23 mouse cellular contexts compared by ENCODE assay signal in genomic region chr5:122007946-122008441, GRCm38 (mm10). TPM values are rescaled to one million over a fixed set of nuclear protein-coding genes. Genes with fewer than 3 reads are reported as not detected.
DNase-seq lines count a peak whose midpoint lies in the region; ATAC-seq and TF ChIP-seq lines count a peak whose summit lies in the region.
"Had no signal": no experiment of that assay in that cellular context is flagged by ENCODE, and none has a peak within 500 bp of the region (broad histone marks: within the 10 kb centered on the region; RNA-seq: fewer than 3 reads in every experiment).

No protein-coding gene starts in this region.

- no peaks in the 10 kb centered on the region for H3K27me3 ChIP-seq in liver, postnatal 0 days (ENCODE audit: insufficient read depth, low read length)
- H3K27me3 ChIP-seq in liver, embryonic 12.5 days (replicated peaks) = no peaks in the 10 kb centered on the region
- H3K27me3 ChIP-seq: embryonic facial prominence, embryonic 15.5 days; heart, embryonic 12.5 days; hindbrain, embryonic 15.5 days had no signal

- H3K4me3 ChIP-seq in liver, postnatal 0 days (ENCODE audit: low read depth, low read length) = no peak overlapping the region
- H3K4me3 ChIP-seq in liver, embryonic 12.5 days = no peak overlapping the region
- H3K4me3 ChIP-seq: embryonic facial prominence, embryonic 15.5 days; erythroblast, embryonic 14.5 days; forebrain, embryonic 10.5 days; heart, embryonic 12.5 days; hindbrain, embryonic 10.5 days; hindbrain, embryonic 15.5 days had no signal

- no peaks in the 10 kb centered on the region for H3K9me3 ChIP-seq in liver, postnatal 0 days (ENCODE audit: low read length)
- peaks cover 4% of the 10 kb centered on the region; the same call in 1 of the 2 replicates for H3K9me3 ChIP-seq in liver, embryonic 12.5 days (replicated peaks)
- H3K9me3 ChIP-seq: embryonic facial prominence, embryonic 15.5 days; hindbrain, embryonic 15.5 days had no signal

- no peak for TF ChIP-seq EP300 in liver, postnatal 0 days (IDR thresholded peaks at IDR 0.05; ENCODE audit: low read depth)

- WGBS in liver, postnatal 0 days (ENCODE audit: insufficient replicate concordance) = 66% methylated on average over 10 of the region's 10 CpGs
- WGBS in liver, embryonic 12.5 days (ENCODE audit: insufficient replicate concordance) = 72% methylated on average over 10 of the region's 10 CpGs

- no peak for TF ChIP-seq CTCF in liver, postnatal 0 days (IDR thresholded peaks at IDR 0.05; ENCODE audit: low read depth)

- H3K9ac ChIP-seq in liver, postnatal 0 days (replicated peaks) = no peak overlapping the region
- no peak overlapping the region for H3K9ac ChIP-seq in liver, embryonic 12.5 days
- H3K9ac ChIP-seq: embryonic facial prominence, embryonic 15.5 days; heart, embryonic 12.5 days; hindbrain, embryonic 15.5 days had no signal

- no peaks in the 10 kb centered on the region; the same call in 1 of the 2 replicates for H3K4me1 ChIP-seq in liver, postnatal 0 days (ENCODE audit: insufficient read depth)
- peaks cover 1% of the 10 kb centered on the region for H3K4me1 ChIP-seq in liver, embryonic 12.5 days
- H3K4me1 ChIP-seq: embryonic facial prominence, embryonic 15.5 days had no signal

- 0 out of 2 replicates have a peak, but pooled peaks cover 4% of the 10 kb centered on the region for H3K36me3 ChIP-seq in liver, postnatal 0 days (replicated peaks; ENCODE audit: insufficient read depth, low read length)
- H3K36me3 ChIP-seq in liver, embryonic 12.5 days = 0 out of 2 replicates have a peak, but pooled peaks cover 3% of the 10 kb centered on the region
- H3K36me3 ChIP-seq: embryonic facial prominence, embryonic 15.5 days; hindbrain, embryonic 15.5 days had no signal

- peak; percentile 76; the same call in 1 of the 2 replicates for ATAC-seq in frontal cortex, adult (ENCODE audit: low TSS enrichment)
- ATAC-seq in liver, postnatal 0 days = peak; percentile 47
- no peak for ATAC-seq in liver, embryonic 12.5 days
- ATAC-seq: activated CD4-positive, CD25-positive, alpha-beta regulatory T cell, adult 4 months; CD4-positive, CD25-positive, alpha-beta regulatory T cell, adult 4 months; forebrain, embryonic 14.5 days; inflammation-experienced regulatory T-cells, adult 6 months; intestine, postnatal 0 days had no signal

- no peak overlapping the region for H3K27ac ChIP-seq in liver, postnatal 0 days (ENCODE audit: low read depth)
- H3K27ac ChIP-seq in liver, embryonic 12.5 days = no peak overlapping the region
- H3K27ac ChIP-seq: embryonic facial prominence, embryonic 15.5 days; forebrain, embryonic 10.5 days; hindbrain, embryonic 10.5 days; hindbrain, embryonic 15.5 days had no signal

- H3K4me2 ChIP-seq in liver, postnatal 0 days (ENCODE audit: low read depth, low read length) = no peak overlapping the region
- H3K4me2 ChIP-seq in liver, embryonic 12.5 days = no peak overlapping the region
- H3K4me2 ChIP-seq: embryonic facial prominence, embryonic 15.5 days; heart, embryonic 12.5 days; hindbrain, embryonic 15.5 days had no signal

- peak; percentile 37 for DNase-seq in adrenal gland, adult 2 months
- no peak for DNase-seq in adrenal gland, postnatal 25 days
- DNase-seq in frontal cortex, postnatal 14 days (ENCODE audit: low spot score in 2 of 2) = no peak
- DNase-seq in liver, postnatal 0 days = no peak
- no peak for DNase-seq in embryo, embryonic 10 days (ENCODE audit: low spot score)
- DNase-seq: B cell, adult 2 months; cerebellum, adult 18-20 months; embryo, embryonic 11 days; gastrocnemius, postnatal 10 days; kidney, adult 8-10 months had no signal

RNA-seq across cellular contexts. Expression of gene Cux2, which starts 41.9 kb away (rescaled TPM):
- total RNA-seq in adrenal gland, adult 2 months (2021) = 10 to 100 TPM; 14.4 to 22.0 TPM
- 32.2 and 37.6 TPM in 2 replicates for polyA plus RNA-seq in adrenal gland, adult 2 months (2012; rRNA removed)
- total RNA-seq in adrenal gland, postnatal 25 days (2021) = 20.9 and 29.8 TPM in 2 replicates
- 3.5 and 3.6 TPM in 2 replicates for polyA plus RNA-seq in liver, postnatal 0 days (2015; fragmentation: Nextera tagmentation; extraction: Ambion mirVana)
- 2.5 and 2.7 TPM in 2 replicates for polyA plus RNA-seq in liver, embryonic 12.5 days (2016; fragmentation: Nextera tagmentation; extraction: Ambion mirVana)
